Mouse (Mus musculus): ENCODE data around the gene Rph3al.

Rph3al gene

DNA sequence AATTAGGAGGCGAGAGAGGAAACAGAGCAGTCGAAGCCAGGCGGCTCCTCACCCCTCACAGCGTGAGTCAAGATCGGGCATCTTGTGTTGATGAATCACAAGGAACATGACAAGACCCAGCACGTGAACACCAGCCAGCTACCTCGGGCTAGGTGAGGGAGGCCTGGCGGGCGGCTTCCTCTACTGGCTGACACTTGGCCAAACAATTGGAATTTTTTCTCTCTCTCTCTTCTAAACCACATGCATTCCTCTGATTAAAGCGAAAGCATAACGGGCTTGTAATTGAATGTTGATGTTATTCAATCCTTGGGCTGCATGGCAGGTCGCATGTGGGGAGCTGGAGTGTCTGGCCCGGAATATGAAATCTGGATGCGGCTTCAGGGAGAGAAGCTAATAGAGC is 77.0 kb downstream of the Rph3al start:
- peak; percentile 57 for DNase-seq (ENCODE audit: low read depth)

DNA sequence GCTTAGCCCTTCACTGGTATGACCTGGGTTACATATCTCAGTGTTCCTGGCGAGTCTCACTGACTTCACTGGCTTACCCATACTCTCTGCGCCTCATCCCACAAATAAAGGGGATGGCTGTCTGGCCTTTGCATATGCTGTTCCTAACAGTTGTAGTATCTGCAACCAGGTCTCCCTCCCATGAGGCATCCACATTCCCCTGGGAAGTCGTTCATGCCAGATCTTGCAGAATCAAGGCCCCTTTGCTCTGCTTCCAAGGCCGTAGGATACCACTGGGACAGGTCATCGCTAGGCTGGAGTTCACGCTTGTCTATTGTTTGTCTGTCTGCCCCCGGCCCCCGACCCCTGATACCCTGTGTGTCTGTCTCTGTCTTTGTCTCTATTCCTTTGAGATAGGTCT is 78.8 kb downstream of the Rph3al start:
- no peak for DNase-seq (ENCODE audit: low read depth)

DNA sequence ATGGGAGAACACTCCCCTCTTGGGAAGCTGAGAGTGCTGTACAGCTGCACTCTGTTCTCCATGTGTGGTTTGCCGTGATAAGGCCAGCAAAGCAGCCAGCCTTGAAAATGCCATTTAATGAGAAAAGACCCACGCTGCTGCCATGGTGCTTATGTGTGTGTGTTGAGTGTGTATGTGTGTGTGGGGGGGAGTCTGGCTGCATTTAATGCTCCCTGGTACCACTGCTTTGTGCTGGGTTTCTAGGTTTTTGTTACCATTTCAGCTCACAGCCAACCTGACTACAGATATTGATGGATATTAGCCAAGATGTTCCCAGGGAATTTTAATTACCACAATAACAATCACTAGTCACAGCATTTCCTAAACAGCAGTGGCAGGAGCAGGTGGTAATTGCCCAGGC is 79.3 kb downstream of the Rph3al start:
- no peak for DNase-seq (ENCODE audit: low read depth)

DNA sequence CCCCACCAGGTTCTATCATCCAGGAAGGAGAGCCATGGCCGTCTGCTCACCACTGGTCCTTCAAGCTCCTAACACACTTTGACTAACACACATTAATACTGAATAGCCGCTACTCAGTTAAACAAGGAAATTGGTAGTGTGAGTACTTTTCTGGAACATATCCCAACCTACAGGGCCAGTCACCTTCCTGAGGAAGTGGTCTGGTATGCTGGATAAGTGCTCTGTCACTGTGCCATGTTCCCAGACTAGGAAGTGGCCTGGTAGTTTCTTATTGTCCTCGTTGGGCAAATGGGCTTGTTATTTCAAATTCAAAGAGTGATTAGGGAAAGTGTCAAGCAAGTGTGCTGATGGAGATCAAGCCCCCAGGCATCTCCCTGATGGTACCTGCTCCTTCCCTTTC is 80.4 kb downstream of the Rph3al start:
- no peak for DNase-seq (ENCODE audit: low read depth)

DNA sequence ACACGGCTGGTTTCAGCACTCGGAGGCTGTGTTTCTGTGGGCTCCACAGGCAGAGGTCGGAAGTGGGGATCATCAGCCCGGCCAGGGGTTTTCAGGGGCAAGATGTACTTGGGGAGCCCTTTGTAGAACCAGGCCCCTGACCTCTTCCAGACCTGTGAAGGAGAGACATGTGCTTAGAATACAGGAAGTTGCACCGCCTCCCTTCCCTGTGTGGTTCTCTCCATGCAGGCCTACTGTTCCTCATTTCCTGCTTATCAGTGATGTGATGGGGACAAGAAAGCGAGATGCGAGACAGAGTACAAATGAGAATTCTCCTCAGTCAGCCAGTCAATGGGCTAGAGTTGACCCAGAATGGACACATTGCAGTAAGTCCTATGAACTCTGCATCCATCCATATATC is 83.9 kb downstream of the Rph3al start:
- DNase-seq (ENCODE audit: low read depth): no peak

DNA sequence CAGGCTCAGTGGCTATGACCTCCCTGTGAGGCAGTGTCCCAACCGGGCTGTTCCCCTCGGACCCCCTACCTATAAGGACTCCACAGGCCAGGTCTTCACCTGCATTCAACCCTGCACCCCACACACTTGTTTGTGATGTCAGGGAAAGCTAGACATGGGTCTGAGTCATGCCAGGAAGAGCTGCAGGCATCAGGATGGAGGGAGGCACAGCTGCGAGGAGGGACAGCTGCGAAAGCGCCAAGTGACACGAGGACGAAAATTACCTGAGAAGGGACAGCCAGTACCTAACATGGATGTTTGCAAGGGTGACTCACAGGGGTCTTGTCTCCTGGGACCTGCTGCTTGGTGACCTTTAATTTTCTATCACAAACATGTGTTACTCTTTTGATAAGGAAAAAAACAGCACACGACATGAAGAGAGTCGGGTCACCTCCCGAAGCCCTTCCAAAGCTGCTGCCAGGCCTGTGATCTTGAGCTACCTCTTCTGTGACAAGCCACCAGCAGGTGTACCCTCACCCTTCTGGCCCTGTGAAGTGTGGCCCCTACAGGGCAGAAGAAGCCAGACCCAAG is 85.1 kb downstream of the Rph3al start:
- no peak for DNase-seq (ENCODE audit: low read depth)

DNA sequence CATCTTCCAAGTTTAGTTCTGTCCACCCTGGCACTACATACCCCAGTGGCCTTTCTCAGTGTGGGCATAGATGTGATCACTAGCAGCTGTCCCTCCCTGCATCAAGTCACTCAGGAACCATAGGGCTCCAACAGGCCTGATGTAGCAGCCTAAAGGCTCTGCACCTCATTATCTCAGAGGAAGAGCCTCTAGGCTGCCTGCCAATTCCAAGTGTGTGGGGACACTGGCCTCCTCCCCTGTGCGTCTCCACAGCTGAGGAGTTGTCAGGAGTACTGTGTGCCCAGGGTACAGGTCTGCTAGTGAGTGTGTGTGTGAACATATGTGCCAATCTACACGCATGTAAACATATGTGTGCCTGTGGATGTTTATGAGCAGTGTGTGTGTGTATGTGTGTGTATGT is 85.7 kb downstream of the Rph3al start:
- DNase-seq (ENCODE audit: low read depth): no peak

DNA sequence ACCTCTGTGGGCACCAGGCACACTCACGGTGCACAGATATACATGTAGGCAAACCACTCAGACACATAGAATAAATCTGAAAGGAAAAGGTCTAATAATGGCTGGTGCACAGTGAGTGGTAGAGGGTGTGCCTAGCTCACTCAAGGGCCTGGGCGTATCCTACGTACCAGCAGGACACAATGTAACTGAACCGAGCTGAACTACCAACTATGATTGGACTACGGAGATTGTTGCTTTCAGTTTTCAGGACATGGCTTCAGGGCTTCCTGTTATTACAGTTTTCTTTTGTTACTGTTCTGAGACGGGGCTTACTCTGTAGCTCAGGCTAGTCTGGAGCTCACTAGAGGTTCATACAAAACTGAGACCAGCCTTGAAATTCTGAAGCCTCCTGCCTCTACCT is 88.7 kb downstream of the Rph3al start:
- no peak for DNase-seq (ENCODE audit: low read depth)

DNA sequence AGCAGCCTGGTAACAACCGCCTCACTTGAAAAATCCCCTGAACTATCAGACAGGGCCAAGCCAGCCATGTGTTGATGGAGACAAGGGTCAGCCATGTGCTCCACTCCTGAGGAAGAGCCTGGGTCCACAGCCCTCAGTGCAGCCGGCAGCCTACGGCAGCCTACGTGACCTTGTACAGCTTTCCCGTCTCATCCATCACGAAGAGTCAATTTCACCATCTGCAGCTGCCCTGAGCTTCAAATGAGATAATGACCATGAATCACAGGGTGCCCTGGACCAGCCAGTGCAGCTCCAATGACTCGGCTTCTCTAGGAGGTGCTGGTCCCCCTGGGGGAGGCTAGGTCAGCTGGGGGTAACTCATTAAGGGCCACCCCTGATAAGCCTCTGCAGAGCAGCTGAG is 91.6 kb downstream of the Rph3al start:
- no peak for DNase-seq (ENCODE audit: low read depth)

DNA sequence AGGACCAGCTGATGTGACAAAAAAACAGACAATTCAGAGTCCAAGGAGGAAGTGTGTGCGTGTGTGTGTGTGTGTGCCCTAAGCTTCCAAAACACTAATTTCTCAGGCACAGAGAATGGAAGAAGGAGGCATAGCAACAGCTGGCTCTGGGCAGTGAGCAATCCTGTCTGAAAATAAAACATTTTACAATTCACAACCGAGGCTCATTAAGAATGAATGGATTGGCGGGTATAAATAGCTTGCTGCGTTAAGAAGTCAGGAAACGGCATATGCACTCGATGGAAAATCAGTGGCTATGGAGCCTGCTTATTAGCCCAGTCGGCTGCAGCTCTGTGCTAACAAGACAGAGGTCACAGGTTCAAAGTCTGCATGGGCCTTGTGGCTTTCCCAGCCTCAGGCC is 92.6 kb downstream of the Rph3al start:
- DNase-seq (ENCODE audit: low read depth): no peak

DNA sequence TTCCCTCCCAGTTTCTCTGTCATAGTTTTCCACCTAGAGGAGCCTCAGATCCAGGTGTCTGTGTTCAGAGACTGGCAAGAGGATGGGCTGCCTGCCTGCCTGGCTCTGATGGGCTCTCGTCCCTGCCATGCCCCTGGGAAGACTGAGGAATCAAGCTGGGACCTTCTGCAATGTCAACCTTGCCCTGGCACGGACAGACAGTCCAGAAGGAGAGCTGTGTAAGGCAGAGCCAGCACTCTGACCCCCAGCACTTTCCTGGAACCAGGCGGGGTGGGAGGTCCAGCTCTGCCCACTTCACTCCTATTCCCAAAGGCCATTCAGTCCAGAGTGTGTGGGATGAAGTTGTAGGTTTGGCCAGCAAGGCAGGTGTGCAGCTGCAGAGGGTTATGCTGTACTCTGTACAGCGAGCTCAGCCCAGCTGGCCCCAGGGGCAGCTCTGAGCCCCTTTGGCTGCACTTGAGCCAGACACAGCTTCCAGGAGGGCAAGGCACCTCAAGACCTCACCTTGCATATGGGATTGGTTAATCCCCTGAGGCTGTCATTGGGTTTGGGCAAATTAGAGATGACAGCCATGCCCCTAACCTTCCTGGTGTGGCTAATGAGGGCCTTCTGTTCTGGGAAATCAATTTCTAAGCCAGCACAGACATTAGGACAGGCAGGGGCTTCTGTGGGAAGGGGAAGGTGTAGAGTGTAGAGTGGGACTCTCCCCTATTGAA is 95.2 kb downstream of the Rph3al start:
- no peak for DNase-seq (ENCODE audit: low read depth)

DNA sequence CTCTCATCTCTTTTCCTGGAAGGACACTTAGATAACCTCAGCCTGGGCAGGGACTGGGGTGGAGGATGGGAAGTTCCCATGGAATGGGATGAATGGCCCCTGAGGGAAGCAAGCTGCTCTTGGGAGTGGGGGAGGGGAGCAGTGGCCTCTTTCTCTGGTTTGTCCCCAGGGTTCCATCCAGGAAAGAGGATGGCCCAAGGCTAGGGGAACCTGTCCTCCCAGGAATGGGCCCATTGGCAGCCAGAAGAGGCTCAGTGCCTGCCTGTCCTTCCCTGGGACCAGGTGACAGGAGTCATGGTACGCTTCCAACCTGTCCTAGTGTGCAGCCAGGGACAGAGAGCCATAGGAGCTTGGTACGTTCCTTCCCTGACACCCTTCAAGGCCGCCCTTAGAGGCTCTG is 96.7 kb downstream of the Rph3al start:
- no peak for DNase-seq (ENCODE audit: low read depth)

DNA sequence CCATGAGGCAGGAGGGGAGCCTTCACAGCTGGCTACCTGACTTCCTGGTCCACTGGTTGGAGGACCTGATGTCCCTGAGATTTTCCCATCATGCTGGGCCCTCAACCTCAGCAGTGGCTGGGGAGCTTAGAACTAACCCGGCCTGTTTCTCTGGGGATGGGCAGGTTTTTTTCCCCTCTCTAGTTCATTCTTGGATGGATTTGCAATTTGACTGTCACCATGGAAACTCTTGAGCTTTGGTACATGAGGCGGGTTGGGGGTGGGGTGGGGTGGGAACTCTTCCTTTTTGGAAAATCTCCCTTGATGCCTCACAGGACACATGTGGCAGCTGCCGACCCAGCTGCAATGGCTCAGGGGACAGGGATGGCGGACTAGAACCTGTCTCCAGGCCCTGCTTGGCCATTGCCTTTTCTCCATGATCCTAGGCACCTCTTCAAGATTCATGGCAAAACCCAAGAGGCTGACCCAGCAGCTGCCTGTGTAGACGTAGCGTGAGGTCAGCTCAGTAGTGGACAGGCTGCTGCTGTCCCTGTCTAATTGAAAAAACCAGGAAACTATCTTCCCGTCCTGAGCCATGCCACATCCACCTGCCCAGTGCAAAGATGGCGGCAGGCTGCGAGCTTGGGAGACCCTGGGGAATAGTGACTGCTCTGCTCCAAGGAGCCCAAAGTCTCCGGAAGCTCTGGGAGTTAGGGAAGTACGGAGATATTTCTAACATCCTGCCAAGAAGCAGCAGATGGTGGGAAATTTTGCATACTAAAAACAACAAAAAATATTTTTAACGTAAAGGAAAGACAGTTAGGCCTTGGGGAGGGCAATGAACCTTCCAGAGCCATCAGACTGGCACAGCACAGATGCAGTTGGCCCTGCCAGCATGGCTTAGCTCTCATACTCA is 98.4 kb downstream of the Rph3al start:
- no peak for DNase-seq (ENCODE audit: low read depth)

DNA sequence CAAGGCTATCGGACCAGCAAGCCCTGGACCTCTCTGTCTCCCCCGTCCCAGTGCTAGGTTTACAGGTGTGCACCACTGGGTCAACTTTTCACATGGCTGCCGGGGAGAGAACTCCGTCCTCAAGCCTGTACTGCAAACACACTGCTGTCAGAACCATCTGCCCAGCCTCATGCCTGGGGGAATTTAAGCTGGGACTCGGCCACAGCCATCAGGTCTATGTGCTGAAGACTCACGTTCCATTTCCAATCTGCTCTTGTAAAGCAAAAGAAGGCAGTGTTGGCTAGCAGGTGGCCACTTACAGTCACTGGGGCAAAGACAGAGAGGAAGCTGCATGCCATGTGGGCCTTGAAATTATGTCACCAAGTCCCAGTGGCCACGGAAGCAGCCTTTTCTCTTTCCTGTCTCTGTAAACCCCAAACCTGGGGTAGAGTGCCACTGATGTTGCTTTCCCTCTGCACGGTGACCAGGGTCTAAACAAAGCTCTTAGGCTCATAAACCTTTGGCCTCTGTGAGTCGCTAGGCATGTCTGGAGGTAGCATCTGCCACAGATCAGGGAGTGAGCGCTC is 99.3 kb downstream of the Rph3al start:
- no peak for DNase-seq (ENCODE audit: low read depth)

DNA sequence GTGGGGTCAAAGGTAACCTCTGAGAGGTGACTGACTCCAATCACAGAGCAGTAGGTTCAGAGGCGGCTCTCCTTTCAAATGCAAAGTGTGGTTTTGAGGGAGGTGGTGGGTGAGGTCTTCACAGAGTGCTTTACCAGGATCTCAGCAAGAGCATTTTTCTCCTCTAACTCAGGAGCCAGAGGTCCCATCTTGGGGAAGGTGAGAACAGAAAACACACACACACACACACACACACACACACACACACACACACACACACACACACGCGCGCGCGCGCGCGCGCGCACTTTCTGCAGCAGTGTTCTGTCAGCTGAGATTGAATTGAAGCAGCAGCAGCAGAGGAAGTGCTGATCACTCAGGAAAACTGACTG is 102.0 kb downstream of the Rph3al start:
- no peak for DNase-seq (ENCODE audit: low read depth)

DNA sequence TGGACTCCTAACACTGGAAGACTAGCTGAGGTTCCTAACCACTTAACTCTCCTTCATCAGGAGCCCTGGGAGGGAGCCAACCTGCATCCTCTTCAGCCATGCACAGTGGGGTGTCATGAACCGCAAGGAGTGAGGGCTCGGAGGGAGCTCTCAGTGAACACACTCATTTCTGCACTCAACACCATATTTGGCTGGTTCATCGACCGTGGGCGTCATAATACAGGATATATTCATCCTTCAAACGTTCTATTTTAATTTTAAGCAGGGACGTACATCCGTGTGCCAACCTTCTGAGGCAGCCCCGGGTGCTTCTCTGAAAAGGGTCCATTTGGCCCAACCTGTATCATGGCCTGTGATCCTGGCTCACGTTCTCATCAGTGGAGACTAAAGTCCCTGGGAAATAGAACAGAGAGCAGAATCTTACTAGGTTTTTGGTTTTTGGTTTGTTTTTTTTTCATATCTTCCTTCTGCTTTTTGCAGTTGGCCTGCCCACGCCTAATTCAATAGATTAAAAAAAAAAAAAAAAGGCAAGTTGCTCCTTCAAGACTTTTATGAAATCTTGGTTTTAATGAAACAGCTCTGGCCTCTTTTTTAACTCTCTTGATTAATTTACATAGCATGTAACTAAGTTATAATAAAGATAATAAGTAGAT is 102.5 kb downstream of the Rph3al start:
- no peak for DNase-seq (ENCODE audit: low read depth)

DNA sequence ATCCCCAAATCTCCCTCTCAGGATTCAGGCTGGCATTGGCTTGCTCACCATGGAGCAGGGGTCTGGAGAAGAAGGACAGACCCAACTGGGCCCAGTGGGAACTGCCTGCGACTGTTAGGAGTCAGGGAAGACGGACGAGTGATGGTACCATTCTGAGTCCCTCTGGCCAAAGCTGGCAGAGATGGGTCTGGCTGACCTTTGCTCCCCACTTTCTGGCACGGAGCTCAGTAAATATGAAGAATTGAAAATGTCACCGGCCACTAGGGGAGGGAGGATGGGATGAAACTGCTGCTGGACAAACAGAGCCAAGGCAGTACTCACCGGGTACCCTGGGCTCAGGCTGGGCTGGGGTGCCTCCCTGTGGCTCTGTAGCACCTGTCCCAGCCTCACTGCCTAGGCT is 105.1 kb downstream of the Rph3al start:
- DNase-seq (ENCODE audit: low read depth): no peak

DNA sequence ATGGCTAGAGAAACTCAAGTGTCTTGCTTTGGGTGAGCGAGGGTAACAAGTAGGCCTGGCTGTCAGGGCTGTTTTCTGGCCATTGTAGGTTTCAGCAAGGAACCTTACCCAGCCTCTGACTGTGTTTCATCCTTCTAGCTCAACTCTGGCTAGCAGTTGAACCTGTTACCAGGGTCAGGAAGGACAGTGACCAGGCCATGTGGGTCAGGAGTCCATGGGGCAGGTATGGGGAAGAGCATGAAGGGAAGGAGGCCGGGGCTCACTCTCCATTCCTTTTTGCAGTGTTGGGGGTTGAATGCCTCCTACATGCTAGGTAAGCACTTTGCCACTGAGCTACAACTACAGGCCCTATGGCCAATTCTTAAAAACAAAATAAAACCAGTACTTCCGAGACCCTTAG is 107.8 kb downstream of the Rph3al start:
- no peak for DNase-seq (ENCODE audit: low read depth)

DNA sequence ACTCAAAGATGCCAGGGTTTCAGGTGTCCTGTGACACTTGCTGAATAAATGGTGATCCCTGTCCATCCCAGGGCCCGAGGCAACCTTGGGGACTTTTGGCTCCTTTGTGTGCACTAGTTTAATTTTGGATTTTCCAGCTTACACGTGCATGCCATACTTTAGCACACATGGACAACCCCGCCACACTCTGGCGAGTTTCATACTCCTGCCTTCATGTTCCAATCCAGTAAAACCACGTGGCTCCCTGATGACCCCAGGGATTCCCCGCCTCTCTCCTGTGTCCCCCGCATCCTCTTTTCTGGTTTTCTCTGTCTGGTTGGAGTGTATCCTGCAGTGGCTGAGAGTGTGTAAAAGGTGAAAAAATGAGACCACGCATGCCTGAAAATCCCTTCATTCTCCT is 110.8 kb downstream of the Rph3al start:
- DNase-seq (ENCODE audit: low read depth): no peak

DNA sequence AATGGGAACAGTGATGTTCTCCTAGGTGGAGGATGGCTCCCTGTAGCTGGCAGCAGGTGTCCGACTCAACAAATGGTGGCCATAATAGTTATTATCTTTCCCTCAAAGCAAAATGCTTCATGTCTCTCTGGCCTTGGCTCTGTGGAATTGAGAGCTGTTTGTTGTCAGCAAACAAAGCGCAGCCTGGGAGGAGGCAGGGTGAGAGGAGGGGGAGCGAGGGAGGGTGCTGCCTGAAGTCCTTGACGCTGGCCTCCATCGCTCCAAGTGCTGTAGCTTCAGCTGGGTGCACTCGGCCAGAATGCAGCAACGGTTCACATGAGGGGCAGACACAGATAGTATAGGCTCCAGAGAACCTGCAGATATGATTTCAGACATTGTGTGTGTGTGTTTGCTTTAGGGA is 114.7 kb downstream of the Rph3al start:
- no peak for DNase-seq (ENCODE audit: low read depth)

DNA sequence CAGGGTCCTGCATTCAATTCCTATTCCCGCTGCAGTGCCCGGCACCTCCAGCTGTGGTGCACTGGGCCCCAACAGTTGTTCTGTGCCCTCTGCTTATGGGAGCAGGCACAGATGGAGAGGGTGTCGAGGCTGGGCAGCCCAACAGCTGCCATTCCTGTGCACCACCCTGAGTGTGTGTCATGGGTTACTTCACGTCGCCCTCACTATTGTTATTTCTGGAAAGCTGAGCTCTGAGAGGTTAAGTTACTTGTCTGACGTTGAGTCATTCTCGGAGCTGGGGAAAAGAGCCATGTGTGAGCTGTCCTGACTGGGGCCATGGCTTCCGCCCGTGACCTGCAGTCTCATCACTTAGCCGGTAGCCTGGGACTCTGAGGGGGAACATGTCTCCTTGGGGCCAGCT is 125.1 kb downstream of the Rph3al start:
- DNase-seq (ENCODE audit: low read depth): peak; percentile 67

DNA sequence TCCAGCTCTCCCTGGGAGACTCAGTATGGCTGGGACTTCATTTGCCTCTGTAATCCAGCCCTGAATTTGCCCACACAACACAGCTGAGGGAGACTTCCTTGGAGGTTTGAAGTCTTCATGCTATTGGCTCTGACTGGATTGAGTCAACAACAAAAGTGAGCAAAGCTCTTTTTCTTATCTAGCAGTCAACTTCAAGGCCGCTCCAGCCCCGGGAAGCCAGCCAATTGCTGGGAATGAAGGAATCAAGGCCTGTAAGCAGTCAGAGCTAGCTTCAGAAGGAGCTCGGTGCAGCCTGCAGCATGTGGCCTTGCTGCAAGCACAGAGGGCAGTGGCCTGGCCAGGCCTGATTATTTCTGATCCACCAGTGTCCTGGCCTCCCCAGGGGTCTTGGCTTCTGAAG is 126.3 kb downstream of the Rph3al start:
- DNase-seq (ENCODE audit: low read depth): peak; percentile 96

DNA sequence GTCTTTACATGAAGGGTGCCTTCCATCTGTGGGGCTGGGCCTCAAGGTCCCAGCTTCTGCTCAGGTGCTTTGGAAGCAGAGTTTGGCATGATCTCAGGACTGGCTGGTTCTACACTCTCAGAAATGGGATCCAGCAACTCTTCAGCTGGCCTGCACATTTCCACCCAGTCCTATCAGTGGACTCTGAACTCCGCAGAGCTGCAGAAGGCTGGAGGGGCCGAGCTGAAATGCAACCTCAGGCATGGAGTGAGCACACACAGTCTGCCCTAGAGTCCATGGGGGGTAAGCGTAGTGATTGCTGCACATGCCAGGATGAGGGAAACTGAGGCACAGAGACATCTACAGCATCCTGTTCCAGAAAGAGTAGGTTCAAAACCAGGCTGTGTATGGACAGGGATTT is 127.7 kb downstream of the Rph3al start:
- DNase-seq (ENCODE audit: low read depth): no peak
